Mouse (Mus musculus) T-cell, adult 2 months (primary cell): ENCODE data around the gene Plxnc1.

Source experiments
- DNase-seq: peaks from one replicate; pipeline ENCODE4 v3.0.0; 2022; ENCODE audit warnings: low spot score

The Plxnc1 gene

DNA sequence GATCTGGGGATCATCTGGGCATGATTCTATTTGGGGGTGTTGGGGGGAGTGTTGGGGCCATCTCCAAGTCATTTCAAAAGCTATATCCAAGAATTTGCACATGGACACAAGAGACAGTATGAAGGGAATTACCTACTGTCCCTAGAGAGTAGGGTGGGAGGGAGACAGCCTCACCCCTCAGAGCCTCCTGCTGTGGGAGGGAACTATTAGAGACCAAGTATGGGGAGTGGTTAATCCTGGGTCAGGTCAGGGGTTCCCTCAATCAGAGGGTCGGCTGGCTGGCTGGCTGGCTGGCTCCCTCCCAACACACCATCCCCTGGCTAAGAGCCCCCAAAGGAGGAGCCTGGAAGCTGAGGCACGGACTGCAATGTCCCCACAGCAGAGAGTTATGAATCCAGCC lies 24.7 kb downstream of the Plxnc1 start:
- DNase-seq = no peak

DNA sequence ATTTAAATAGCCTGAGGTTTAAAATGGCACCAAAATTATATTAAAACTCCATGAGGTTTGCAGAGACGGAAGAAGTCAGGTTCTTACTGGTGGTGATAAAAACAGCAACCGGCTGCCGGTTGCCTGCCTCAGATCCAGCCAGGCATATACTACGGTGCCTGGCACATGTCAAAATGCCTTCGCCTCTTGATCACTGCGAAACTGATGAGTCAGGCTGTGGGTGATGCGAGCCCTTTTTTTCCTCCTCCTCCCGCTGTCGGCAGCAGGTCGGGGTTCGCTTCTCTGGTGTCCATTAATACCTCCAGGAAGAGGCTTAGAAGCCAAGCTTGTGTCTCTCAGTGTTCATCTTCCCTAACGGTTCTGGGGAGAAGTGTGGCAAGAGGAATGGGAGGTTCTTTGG lies 25.1 kb downstream of the Plxnc1 start:
- DNase-seq = peak; percentile 19

DNA sequence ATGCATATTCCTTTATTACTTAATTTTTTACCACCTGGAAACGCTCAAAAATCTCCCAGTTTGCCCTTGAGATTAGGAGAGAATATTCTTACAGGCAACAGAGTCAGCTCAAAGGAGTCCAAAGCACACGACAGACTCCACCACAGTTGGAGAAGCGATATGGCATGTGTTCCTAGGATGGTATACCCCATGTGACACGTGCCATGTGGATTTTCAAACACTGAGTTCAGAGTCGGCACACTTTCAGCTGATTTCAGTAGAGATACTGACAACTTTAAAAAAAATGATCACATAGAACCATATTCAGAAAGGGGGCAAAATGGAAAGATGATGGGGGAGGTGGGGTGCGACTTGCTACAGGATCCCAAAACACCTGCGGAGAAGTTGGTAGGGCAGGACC lies 26.0 kb downstream of the Plxnc1 start:
- DNase-seq = no peak

DNA sequence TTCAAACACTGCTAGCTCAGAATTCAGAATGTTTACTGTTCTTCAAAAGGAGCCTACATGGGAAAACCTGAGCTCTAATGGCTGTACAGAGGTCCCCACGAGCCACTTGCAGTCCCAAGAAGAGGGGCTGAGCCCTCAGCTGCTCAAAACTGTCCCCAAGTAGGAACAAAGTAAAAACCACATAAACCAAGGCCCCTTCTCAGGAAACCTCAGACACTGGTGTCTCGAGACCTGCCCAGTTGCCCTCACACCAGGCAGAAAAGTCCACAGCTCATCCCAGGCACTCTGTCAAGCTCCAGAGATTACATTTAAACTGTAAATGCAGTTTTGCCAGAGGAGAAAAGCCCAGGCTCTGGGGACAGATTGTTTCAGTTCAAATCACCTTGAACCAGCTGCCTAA lies 26.6 kb downstream of the Plxnc1 start:
- DNase-seq = no peak

DNA sequence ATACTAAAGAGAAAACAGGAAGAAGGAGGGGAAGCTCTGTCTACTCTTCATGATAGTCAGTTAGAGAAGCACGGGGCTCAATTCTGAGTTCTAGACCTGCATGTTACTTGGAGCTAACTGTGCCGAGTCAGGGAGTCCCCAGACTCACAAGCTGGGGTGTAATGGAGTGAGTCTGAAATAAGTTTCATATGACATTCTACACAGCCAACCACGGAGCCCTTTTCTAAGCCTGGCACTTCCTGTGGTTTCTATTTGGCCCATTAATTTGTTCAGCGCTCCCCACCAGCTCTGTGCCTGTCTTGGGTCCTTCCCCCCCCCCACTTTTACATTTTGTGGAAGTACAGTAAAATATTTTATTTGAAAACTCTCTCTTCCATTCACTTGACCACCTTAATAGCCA lies 27.3 kb downstream of the Plxnc1 start:
- no peak for DNase-seq

DNA sequence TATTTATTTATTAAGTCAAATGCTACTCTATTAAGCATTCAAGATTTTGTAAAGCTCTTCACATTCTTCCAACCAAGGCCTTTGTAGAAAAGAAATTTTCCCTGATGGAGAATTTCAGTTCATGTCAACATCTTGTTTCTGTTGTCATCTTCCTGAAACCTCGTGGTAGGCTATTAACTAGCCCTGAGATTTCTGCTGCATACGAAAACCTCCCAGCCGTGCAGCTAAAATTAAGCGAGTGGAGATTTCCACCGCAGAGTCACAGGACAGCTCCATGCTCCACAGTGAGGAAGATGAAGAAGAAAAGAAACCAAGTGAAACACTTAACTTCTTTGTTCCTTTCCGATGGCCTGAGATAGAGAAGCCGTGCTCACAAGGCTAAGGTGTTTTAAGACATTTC lies 28.0 kb downstream of the Plxnc1 start:
- no peak for DNase-seq

DNA sequence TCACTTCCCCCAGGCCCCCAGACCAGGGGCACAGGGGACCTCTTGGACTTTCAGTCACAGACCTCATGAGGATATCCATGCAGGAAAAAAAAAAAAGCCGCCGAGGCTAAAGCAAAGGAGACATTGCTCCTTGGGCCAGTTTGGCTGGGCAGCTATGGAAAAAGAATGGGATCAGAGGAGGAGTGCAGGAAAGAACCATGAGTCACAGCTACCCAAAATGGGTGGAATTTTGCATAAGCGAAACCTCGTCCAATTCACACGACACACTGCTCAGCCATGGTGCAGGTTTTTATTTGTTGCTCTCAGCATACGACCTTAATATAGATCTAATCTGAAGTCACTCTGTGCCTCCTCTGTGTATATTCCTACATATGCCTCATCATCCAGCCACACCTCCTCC lies 28.9 kb downstream of the Plxnc1 start:
- no peak for DNase-seq

DNA sequence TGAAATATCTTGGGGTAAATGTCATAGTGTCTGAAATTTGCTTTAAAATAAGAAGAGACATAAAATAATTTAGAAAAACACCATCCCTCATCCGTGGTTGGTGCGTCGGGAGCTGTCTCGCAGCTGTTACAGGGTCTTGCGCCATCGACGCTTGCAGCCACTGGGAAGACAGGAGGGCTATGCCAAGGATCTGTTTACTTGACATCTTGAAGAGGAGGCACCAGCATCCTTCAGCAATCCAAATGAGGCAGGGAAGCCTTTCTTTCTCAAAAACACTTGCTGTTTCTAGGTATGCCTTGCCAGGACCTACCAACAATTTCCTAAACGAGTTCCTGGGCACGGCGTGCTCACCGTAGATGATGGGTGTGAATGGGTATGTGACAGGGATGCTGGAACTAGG lies 30.6 kb downstream of the Plxnc1 start:
- DNase-seq = no peak

DNA sequence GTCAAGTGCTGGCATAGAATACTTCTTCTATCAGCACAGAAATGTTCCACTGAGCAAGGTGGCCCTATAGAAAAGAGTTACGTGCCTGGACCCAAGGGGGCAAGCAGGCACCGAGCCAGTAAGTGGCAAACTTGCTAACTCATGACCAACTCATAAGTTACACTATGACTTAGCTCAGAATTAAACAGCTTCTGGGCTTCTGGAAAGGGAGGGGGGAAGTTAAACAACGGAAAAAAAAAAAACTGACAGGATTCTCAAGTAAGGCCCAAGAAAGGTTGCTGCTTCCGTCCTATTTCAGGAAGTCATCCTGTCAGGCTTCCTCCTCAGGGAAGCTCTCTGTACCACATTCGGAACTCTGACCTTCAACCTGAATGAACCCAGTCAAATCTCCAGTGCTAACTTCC lies 31.3 kb downstream of the Plxnc1 start:
- no peak for DNase-seq

DNA sequence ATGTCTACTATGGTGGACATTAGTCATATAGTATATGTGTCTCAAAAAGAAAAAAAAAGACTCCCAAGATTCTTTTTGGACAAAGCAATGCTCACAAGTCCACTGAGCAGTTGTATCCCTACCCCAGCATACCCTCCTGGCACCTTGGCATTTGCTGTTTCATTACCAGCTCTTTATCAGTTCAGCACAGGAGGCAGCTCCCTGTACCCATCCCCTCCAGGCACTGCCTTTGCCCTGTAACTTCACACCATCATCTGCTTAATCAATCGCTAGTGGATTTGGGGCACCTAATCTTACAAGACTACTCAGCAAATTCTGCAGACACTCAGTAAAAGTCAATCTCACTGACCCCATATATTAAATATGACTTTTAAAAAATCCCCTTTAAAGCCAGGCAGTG lies 32.1 kb downstream of the Plxnc1 start:
- no peak for DNase-seq

DNA sequence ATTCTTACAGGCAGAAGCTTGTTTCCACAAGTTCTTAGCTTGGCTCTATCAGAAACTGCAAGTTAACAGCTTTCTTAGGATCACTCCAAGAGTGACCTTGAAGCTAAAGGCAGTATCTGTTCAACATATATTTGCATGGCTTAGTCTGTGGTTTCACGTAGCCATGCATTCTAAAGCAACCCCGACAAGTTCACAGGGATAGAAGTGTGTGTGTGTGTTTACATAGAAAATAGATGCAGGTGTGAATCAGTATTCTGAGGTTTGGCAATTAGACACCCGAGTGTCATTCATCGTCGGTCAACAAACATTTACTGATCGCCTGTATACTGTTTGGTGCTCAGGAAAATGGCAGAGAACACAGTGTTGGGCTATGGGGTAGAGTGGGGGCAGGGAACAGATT lies 33.5 kb downstream of the Plxnc1 start:
- DNase-seq = no peak

DNA sequence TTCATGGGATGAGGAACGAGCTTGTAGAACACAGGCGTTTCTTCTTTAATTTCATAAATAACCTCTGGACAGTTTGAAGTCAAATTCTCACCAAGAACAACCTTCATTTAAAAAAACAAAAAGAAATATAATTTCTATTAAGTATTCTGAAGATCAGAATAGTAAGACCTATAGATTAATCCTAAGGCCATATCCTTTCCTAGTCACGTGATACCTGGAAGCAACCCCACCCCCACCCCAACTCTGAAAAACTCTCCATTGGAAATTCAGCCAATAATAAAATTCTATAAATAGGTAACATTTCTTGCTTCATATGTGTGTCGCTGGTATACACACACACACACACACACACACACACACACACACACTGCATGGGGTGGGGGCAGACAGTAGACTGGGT lies 34.1 kb downstream of the Plxnc1 start:
- DNase-seq = no peak

DNA sequence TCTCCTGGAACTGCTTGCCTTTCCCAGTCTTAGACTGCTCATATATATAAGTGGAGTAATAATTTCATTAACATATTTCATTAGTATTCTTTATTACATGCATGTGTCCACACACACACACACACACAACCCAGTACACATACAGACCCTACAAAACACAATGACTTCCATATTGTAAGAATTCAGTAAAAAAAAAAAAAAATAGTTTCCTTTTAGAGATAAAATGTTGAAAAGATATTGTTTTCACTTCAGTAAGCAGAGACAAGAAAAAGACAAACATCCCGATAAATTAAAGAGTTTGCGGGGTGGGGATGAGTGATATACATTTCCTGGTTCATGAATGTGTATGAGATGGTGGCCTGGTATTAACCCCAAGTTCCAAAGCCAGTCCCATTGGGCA lies 34.8 kb downstream of the Plxnc1 start:
- no peak for DNase-seq

DNA sequence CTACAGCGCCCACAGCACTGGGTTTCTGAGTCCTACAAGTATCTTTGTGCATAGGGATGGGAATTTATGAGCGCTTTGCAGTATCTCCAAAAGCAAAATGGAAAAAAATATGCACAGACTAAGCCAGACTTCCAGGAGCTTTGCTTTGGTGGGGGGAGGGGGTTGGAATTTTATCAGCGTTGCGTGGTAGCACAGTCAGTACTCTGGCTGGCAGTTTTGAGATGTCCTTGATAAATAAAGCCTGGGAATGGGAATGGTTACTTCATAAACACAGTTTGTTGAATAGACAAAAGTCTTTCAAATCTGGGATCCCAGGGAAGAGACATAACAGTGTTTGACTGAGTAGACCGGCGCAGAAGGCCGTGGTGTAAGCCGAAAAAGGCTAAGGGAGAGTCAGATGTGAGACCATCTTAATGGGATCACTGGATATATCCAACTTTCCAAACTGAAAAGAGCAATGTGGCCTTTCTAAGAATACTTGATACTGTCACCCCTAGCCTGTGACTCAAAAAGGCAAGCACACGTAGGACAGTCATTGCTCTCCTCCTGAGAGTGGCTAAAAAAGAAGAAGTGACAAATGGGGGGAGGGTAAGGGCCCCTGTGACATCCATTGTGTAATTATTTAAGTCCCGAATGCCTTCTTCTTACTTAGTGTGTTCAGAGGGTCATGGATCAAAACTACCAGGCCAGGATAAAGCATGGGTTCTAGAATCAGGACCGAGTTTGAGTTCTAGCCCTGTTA lies 35.5 kb downstream of the Plxnc1 start:
- no peak for DNase-seq

DNA sequence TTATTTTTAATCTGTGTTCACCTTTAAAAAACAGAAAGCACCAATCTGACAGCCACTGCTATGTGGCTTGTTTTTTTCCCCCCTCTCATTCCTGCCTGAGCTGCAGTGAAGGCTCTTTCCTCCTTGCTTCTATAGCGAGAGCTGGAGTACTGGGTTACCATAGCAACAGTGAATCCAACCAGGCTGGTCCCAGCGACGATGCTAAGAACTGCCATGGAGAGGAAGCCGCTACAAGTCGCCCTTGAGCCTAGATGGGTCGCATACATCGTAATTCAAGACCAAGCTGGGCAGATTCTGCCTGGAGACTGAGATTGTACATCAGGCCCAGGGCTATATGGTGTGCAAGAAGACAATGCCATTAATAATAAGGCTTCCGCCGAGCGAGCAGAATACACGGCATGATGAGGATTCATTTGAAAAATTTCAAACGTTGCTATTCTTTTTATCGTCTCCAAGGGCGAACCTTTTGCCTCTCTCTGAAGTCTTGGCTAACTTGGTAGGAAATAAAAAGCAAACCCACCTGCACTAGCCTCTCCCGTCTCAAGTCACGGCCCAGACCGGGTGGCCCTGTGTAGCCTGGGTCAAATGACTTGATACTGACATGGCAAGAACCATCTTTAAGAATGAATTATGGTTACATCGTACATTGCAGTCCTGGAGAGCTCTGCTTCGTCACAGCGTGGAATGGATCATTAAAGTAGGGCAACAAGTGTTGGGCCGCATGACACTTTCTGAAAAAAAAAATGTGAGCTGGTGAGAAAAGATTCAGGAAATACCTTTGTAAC lies 38.8 kb downstream of the Plxnc1 start:
- DNase-seq = no peak

DNA sequence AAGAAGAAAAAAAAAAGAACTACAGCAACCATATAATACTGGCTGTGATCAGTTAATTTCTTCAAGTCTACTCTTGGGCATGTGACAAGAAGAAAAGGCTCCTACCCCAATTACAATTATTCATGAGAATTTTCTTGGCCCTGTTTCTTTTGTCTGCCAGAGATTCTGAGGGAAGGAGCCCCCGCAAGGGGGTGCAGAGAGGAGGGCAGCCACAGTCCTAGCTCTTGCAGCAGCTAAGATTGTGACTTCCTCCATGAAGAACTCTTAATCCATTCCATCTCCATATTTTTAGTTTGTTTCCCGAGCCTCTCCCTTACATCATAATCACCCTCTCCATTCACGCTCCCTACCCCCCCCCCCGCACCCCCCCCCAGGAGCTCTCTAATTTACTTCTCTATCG lies 39.4 kb downstream of the Plxnc1 start:
- DNase-seq = no peak

DNA sequence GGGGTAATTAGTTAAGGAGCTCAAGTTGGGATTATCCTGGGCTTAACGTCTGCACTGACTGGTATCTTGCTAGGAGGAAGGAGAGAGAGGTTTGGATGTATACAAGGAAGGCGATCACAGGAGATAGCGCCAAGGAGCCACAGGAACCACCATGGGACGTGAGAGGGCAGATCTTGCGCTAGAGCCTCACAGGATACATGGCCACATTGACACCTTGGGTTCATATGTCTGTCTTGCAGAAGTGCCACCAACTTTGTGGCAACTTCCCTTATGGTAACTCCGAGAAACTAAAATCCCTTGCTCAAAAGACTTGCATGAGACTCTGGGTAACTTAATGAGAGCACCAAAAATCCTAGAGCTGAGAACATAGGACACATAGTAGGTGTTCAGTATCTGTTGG lies 47.7 kb downstream of the Plxnc1 start:
- no peak for DNase-seq

DNA sequence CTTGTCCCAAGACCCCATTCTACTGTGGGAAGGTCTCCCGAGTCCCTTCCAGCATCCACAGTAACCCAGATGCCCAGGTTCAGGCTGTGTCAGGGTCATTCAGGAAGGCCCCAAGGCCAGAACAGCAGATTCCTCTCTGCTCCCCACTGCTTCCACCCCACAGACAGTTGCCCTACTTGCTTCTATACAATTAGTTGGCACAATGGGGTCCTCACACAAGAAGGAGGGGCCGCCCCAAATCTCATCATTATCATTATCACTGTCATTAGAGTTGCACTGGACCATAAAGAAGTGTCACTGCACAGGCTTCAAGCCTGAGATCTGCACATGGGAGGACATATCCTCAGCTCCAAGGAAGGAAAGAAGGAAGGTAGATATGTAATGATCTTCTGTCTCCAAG lies 48.3 kb downstream of the Plxnc1 start:
- no peak for DNase-seq

DNA sequence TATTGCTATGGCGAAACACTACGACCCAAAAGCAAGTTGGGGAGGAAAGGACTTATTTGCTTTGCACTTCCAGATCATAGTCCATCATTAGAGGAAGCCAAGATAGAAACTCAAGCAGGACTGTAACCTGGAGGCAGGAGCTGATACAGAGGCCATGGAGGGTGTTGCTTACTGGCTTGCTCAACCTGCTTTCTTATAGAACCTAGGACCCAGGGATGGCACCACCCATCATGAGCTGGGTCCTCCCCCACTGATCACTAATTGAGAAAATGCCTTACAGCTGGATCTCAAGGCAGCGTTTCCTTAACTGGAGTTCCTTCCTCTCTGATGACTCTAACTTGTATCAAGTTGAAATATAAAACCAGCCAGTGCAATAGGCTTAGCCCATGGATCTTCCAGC lies 48.8 kb downstream of the Plxnc1 start:
- DNase-seq = no peak

DNA sequence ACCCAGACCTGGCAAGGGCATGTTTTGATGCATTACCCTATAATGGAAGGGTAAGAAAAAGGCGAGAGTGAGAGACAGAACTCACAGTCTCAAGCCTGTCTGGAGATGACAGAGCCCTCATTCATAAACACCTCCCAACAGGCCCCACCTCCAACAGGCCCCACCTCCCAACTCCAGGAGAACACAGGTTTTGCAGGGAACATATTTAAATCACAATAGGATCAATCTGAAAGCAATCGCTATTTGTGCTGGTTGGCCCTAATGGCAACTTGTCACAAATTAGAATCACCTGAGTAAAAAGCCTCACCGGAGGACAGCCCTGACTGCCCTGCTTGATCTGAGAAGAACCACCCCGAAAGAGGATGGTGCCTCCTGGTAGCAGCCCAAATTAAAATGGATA lies 54.9 kb downstream of the Plxnc1 start:
- DNase-seq = no peak

DNA sequence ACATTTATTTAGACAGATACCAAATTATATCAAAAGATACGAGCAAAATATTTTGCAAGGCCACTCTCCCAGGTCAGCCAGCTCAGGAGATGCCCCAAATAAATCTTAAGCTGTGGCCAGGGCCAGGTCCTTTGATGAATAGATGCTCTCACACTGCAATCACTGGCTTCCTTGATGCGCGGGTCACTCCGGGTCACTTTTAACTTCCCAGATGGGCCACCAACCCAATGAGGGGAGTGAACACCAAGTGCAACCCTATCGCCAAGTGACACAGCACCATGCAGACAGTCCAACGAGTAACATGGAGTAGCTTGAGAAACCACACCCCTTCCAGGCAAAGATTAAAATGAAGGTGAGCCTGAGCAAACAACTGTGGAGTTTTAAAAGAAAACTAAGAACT lies 61.4 kb downstream of the Plxnc1 start:
- DNase-seq = no peak

DNA sequence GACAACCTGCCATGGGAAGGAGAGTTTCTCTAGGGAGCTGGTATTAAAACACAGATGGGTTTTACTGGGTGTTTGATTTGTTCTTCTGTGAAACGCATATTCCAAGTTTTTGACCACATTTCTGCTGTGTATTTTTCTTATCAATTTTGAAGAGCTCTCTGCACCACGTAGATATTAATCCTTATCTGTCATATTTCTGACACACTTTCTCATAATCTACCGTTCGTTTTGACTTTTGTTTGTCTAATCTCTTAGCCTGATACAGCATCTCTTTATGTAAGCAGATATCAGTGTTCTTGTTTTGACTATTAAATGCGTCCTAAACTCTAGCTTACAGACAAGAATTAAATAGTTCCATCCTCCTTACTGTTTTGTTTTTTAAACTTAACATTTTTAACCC lies 73.1 kb downstream of the Plxnc1 start:
- DNase-seq = no peak

DNA sequence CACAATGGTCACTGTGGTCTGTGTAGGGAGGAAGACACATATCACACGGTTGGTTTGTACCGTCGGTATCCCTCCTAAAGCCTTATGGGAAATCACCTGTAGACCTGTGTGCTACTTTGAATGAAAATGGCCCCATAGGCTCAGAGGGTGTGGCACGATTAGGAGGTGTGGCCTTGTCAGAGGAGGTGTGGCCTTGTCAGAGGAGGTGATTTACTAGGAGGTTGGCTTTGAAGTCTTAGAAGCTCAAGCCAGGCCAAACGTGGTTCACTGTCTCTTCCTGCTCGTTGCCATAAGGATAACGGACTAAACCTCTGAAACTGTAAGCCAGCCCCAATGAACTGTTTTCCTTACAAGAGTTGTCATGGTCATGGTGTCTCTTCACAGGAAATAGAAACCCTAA lies 73.5 kb downstream of the Plxnc1 start:
- DNase-seq = no peak
